Mouse (Mus musculus): ENCODE data around the gene Dusp28.

Dusp28 gene

GRCm38 (mm10) chr1:92908664-92909063 is 1.9 kb downstream of the Dusp28 start:
- peak; percentile 8 for DNase-seq

GRCm38 (mm10) chr1:92909068-92909467 is 2.3 kb downstream of the Dusp28 start:
- DNase-seq, result peak; percentile 17

GRCm38 (mm10) chr1:92910239-92910885 is 3.6 kb downstream of the Dusp28 start, which contains the start of gene Rnpepl1:
Gene Rnpepl1, plus strand, starts transcription at chr1:92910783.
- peak; percentile 88 for DNase-seq

- peak; percentile 79 for DNase-seq
Observed at GRCm38 (mm10) chr1:92910925-92911720, 4.3 kb downstream of the Dusp28 start.

GRCm38 (mm10) chr1:92911721-92912138 is 4.9 kb downstream of the Dusp28 start:
- DNase-seq, result no peak

GRCm38 (mm10) chr1:92912286-92912685 is 5.5 kb downstream of the Dusp28 start:
- DNase-seq, result peak; percentile 17

GRCm38 (mm10) chr1:92914239-92914638 is 7.5 kb downstream of the Dusp28 start:
- DNase-seq, result peak; percentile 7

GRCm38 (mm10) chr1:92914993-92915392 is 8.2 kb downstream of the Dusp28 start:
- peak; percentile 5 for DNase-seq

- DNase-seq, result no peak
Observed at GRCm38 (mm10) chr1:92916725-92917124, 9.9 kb downstream of the Dusp28 start.

- DNase-seq, result no peak
Observed at GRCm38 (mm10) chr1:92919151-92919550, 12.4 kb downstream of the Dusp28 start.

- DNase-seq, result peak; percentile 46
Observed at GRCm38 (mm10) chr1:92919775-92920174, 13.0 kb downstream of the Dusp28 start.

GRCm38 (mm10) chr1:92920474-92921200 is 13.9 kb downstream of the Dusp28 start:
- DNase-seq, result no peak

- DNase-seq, result no peak
Observed at GRCm38 (mm10) chr1:92921496-92921895, 14.7 kb downstream of the Dusp28 start.

- DNase-seq, result peak; percentile 54
Observed at GRCm38 (mm10) chr1:92930171-92930706, 23.5 kb downstream of the Dusp28 start.

- no peak for DNase-seq
Observed at GRCm38 (mm10) chr1:92933611-92934010, 26.8 kb downstream of the Dusp28 start.

GRCm38 (mm10) chr1:92934182-92934827 is 27.5 kb downstream of the Dusp28 start, which contains the start of gene Capn10:
Gene Capn10, plus strand, starts transcription at chr1:92934376.
- DNase-seq, result peak; percentile 95

GRCm38 (mm10) chr1:92935054-92935962 is 28.5 kb downstream of the Dusp28 start:
- DNase-seq, result peak; percentile 77

GRCm38 (mm10) chr1:92935977-92936376 is 29.2 kb downstream of the Dusp28 start:
- no peak for DNase-seq

GRCm38 (mm10) chr1:92936467-92936866 is 29.7 kb downstream of the Dusp28 start:
- DNase-seq, result peak; percentile 27

- DNase-seq, result no peak
Observed at GRCm38 (mm10) chr1:92937797-92938196, 31.0 kb downstream of the Dusp28 start.

- DNase-seq, result no peak
Observed at GRCm38 (mm10) chr1:92939746-92940145, 33.0 kb downstream of the Dusp28 start.

Measured in kidney, postnatal 10 days (tissue).